Mouse (Mus musculus): ENCODE results near the gene Cnot11.
"Not testable (repeated sequence)": the region's sequence is repeated elsewhere in the genome, so short reads cannot be mapped to it uniquely, and the experiment has no call there.

Cnot11 gene

GRCm38 (mm10) chr1:39579139-39579538 is 44.3 kb downstream of the Cnot11 start:
- no peak for DNase-seq (ENCODE audit: low spot score in 2 of 2)

- DNase-seq (ENCODE audit: low spot score in 2 of 2), result no peak
Measured at GRCm38 (mm10) chr1:39581215-39581614, 46.4 kb downstream of the Cnot11 start.

GRCm38 (mm10) chr1:39583173-39583572 is 48.4 kb downstream of the Cnot11 start:
- no peak for DNase-seq (ENCODE audit: low spot score in 2 of 2)

- no peak for DNase-seq (ENCODE audit: low spot score in 2 of 2)
Measured at GRCm38 (mm10) chr1:39585416-39585815, 50.6 kb downstream of the Cnot11 start.

- no peak for DNase-seq (ENCODE audit: low spot score in 2 of 2)
Measured at GRCm38 (mm10) chr1:39590193-39590592, 55.4 kb downstream of the Cnot11 start.

- DNase-seq (ENCODE audit: low spot score in 2 of 2), result not testable (repeated sequence)
Measured at GRCm38 (mm10) chr1:39591557-39591956, 56.8 kb downstream of the Cnot11 start.

- no peak for DNase-seq (ENCODE audit: low spot score in 2 of 2)
Measured at GRCm38 (mm10) chr1:39592090-39592489, 57.3 kb downstream of the Cnot11 start.

- DNase-seq (ENCODE audit: low spot score in 2 of 2), result no peak
Measured at GRCm38 (mm10) chr1:39593836-39594235, 59.0 kb downstream of the Cnot11 start.

All from frontal cortex, postnatal 25 days (tissue).